Mouse (Mus musculus) cerebral cortex, adult 2 months (tissue): ENCODE results near the gene Tifa.

ENCODE experiments used
- WGBS: fragments of 180-500 bp; shearing (Covaris S2); methylation state at CpG from one replicate; pipeline ENCODE4 v1.1.7; 2018; 5-methylcytosine and 5-hydroxymethylcytosine counted together

Gene Tifa

DNA sequence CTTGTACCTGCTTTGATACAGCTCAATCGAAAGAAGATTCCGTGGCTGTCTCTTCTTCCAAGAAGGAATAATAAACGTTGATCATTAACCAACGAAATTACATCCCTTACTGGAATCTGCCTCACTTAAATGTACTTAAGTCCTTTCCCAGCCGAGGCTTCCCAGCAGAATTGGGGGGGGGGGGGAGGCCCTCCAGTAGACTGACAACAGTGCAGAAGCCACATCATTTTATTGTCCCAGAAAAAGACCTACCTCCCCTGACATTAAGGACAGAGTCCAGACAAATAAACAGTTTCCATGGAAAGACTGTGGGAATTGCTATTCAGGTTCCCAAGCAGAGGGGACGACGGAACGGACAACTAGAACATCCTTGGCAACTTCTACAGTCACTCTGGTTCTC is 686 bp upstream of the Tifa start:
- WGBS: 53% methylated on average over 8 of the region's 8 CpGs

DNA sequence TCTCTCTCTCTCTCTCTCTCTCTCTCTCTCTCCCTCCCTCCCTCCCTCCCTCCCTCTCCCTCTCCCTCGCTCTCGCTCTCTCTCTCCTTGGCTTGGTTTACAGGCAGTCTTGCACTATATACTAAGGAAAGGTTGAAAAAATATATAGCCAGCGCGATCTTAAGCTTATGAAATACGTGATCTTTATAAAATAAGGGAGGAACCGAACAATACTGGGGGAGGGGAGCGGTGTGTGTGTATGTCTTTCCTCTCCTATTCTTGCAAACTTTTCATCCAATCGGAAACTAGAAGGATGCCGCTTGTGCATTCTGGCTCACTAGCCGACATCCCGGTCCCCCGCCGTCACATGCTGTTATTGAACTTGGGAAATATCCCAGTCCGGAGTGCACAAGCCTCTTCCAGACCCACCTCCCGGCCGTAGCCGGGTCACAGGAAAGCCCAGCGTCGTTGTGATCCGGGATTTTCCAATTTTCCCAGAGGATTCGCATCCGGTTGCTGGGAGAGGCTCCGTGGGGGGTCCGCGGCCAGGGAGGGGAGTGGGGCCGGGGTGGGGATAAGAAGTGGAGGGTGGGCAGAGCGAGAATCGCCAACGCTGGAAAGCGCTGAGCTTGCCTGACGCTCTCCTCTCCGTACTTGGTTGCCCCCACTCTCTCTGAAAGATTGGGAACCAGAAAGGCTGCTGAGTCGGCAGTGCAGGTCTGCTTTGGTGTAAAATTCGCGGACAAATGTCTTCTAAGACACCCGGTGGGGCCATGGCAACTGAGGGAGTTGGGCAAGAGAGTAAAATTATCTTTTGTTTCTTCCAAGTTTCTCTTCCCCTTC is 840 bp downstream of the Tifa start:
- under 1% methylated on average over 35 of the region's 36 CpGs for WGBS

DNA sequence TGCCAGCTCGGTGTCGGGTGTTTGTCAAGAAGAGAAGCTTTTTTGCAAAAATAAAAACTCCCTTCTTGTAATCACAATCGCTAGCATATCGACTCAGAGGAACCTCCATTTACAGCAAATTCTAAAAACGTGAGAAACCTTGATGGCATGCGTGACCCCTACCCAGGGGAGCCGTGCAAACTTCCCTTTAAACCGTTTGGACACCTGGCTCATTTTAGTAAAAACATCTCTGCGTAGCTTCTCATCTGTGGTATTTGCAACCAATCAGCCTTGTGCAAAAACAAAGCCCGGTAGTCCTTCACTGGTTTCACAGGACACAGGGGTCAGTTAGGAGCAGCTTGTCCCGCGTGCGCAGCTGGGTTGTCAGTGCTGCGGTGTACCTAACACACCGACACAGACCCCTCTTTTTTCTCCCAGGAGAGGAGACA is 1.5 kb downstream of the Tifa start:
- 6% methylated on average over 15 of the region's 15 CpGs for WGBS

DNA sequence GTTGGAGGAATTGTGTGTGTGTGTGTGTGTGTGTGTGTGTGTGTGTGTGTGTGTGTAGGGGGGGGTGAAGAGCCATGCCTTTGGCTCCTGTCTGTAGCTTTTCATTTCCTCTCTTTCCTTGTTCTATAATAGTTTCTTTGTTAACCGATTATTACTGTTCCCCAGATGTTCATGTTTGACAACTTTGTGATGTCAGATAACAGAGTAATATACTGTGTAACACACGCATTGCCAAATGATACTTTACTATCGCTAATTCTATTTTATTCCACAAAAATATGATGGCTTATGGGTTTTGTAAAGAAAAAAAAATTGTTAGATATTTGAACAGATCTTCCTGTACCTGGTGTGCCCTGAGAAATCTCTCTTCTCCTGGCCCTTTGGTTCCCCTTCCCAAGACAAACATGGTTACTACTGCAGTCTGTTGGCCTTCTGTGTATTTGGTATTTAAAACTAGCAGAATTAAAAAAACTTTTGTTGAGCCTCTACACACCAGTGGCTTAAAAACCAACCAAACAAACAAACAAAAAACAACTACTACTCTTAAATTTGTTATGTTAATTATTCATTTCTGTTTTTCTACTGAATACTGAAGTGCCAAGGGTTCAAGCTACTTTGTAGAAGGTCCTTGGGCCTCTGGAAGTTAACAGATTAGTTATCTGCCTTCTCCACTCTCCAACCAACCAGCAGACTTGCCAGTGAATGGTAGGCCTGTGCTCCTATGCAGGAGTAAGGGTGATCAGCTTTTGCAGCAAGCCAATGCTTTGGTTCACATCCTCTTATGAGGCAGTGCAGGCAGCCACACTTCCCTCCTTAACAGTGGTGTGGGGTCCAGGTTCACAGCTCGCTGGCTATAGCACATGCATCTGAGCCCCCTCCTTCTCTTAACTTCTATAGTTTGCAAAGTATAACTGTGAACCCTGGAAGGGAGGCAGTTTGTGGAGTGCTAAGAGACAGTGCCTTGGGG is 2.3 kb downstream of the Tifa start:
- 69% methylated on average over 4 of the region's 4 CpGs for WGBS

DNA sequence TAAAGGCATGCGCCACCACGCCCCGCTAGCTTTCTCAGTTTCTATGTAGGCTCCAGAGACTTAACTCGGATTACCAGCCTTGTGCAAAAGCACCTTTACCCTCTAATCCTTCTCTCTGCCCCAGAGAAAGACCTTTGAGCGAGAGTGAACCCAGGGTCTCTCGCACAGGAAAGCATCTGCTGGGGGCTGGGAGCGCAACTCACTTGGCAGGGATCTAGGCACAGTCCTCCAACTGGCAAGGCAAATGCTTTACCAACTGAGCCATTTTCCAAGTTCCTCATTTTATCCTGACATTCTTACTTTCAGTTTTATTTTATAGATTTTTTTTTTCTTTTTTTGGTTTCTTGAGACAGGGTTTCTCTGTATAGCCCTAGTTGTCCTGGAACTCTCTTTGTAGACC is 3.4 kb downstream of the Tifa start:
- WGBS: 80% methylated on average over 7 of the region's 7 CpGs

DNA sequence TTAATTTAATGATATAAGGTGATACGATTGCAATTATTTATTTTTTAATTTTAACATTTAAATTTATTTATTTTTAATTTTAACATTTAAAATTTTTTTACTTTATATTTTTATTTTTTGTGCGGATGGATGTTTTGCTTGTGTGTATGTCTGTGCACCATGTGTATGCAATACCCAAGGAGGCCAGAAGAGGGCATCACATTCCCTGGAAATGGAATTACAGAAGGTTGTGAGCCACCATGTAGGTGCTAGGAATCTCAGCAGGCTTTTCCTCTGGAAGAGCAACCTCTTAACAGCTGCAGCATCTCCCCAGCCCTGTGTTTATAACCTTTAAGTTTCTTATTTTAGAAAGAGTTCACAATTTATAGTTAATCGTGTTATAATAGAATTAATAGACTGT is 6.2 kb downstream of the Tifa start:
- over 99% methylated on average over 3 of the region's 3 CpGs for WGBS

DNA sequence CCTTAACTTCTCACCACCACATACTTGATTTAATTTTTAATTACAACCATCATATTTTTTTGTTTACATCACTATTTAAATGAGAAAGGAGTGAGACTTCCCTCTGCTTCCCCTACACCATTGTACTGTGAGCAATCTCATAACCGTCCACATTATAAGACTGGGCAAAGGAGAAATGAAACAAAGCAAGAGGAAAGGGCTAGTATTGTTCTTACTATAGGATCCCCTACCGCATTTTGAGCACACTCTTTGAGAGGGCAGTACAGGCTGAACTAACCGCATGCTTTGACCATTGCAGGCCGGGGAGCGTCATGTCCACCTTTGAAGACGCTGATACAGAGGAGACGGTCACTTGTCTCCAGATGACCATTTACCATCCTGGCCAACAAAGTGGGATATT is 6.7 kb downstream of the Tifa start:
- 93% methylated on average over 7 of the region's 7 CpGs for WGBS

DNA sequence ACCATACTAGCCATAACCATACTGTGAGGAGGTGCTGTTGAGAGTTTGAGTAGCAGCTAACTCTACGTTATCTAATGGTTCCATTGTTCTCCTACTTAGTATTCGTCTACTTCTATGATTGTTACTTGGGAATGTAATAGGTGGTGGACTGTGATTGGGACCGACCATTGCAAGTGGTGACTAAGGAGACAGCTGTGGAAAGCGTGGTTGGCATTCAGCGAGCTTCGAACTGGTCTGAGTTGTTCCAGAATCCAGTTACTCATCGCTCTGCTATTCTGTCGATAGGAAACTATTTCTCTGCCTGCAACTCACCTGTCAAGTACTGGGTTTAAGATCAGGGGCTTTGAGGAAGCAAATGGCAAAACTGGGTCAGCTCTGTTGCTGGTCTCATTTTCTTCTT is 11.6 kb downstream of the Tifa start:
- WGBS: 95% methylated on average over 8 of the region's 8 CpGs

DNA sequence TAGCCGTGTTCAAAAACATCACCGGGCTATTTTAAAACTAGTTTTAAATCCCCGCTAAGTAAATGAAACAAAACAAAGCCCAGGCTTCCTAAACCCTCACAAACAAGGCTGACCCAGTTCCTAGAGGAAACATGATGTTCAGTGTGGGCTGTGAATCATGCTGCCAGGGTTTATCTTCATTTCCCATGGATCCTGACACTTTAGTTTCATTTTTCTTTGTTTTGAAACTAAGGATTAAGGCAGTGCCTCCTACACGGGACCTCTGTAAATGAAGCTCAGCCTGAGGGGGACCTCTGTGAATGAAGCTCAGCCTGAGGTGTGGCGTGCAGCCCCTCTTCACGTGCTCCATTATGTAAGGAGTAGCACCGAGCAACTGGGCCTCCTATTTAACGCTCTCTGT is 13.2 kb downstream of the Tifa start:
- WGBS: 24% methylated on average over 8 of the region's 8 CpGs

DNA sequence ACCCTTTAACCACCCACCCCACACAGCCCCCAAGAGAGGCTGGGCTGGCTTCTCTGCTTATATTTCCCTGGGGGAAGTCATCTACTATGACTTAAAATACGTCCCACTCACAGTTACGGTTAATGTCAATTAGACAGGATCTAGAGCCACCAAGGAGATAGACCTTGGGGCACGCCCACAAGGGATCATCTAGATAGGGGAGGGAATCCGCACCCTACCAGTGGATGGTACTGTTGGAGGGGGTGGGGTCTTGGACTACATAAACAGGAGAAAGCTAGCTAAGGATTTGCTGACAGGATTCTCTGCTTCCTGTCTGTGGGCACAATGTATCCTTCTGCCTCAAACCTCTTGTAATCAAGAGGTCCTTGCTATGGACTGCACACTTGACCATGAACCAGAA is 14.8 kb downstream of the Tifa start:
- WGBS: 95% methylated on average over 4 of the region's 4 CpGs

DNA sequence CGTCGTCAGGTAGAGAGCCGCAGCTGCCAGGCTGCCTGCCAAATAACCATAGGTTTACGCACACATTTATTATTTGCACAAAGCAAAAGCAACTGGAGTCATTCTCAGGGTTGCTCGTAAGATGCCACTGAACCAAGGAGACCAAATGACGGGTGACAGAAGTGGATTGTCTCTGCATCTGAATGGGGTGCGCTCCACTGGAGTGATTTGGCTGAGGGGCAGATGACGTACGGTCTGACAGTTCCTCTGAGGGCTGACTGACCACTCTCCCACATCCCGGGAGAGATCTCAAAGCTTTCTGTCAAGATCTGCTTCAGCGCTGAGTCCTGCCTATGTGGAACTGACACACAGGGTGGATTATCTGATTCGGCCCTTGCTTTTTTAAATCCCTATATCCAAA is 15.5 kb downstream of the Tifa start:
- 86% methylated on average over 12 of the region's 12 CpGs for WGBS

DNA sequence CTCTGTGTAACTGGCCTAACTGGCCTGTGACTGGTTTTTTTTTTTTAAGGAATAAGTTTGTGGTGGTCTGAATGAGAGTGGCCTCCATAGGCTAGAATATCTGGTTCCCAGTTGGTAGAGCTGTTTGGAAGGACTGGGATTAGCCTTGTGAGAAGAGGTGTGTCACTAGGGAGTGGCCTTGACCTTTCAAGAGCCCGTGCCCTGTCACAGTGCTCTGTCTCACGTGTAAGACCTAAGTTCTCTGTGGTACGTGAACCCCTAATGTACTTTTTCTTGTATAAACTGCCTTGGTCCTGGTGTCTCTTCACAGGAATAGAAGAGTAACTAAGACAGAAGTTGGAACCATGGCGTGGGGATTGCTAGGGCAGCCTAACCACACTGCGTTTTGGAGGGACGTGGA is 16.4 kb downstream of the Tifa start:
- 96% methylated on average over 6 of the region's 6 CpGs for WGBS

DNA sequence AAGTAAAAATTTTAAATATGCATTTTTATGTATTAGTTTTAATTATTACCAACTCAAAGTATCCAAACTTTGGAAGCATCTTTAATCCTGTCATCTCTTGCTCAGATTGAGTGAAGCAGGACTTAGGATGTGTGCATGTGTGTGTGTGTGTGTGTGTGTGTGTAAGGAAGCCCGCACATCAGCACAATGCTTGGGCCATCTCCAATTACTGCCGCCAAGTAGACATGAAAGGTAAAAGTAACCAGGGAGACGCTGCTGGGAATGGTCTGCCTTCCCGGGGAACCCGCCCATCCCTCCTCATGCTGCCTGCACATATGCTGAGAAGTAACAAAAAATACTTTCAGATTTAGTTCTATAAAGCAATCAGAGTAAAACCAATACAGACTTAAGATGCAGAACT is 18.2 kb downstream of the Tifa start:
- WGBS: 44% methylated on average over 5 of the region's 5 CpGs

DNA sequence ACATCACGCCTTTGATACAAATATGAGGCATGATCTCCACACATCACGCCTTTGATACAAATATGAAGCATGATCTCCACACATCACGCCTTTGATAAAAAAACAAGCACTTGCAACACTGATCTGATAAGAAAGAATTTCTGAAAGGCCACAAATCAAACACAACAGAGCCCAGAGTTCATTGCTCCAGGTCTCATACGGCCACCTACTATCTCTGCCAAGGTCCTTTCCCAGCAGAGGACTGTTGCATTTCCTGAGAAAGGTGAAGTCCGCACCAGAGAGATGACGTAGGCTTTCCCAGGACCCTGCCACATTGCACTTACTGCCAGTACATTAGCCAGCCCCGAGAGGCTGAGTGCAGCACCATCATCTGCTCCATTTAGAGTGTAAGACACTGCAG is 19.5 kb downstream of the Tifa start:
- WGBS: 92% methylated on average over 7 of the region's 7 CpGs

DNA sequence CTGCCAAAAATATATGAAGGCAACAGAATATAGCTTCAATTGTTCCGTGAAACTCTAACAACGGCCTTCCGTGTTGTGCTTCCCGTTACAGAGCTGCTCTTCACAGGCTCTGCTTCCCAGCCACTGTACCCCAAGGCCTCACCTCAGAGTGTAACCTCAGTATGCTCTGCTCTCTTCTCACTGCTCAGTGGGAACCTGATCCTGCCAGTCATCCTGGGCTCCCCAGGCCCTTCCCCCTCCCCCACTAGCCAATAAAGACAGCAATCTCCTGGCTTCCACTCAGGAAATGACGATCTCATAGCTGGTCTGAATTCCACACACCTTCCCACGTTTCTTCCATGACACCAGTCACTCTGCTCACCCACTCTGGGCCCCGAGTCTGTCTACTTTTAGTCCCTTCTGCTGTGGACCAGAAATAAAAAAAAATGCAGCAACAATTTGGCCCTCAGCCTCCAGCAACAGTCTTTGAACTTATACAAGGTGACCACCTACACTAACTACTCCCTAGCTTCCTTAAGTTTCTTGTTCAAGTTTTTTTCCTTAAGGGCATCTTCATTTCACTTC is 27.6 kb downstream of the Tifa start:
- 73% methylated on average over 7 of the region's 7 CpGs for WGBS

DNA sequence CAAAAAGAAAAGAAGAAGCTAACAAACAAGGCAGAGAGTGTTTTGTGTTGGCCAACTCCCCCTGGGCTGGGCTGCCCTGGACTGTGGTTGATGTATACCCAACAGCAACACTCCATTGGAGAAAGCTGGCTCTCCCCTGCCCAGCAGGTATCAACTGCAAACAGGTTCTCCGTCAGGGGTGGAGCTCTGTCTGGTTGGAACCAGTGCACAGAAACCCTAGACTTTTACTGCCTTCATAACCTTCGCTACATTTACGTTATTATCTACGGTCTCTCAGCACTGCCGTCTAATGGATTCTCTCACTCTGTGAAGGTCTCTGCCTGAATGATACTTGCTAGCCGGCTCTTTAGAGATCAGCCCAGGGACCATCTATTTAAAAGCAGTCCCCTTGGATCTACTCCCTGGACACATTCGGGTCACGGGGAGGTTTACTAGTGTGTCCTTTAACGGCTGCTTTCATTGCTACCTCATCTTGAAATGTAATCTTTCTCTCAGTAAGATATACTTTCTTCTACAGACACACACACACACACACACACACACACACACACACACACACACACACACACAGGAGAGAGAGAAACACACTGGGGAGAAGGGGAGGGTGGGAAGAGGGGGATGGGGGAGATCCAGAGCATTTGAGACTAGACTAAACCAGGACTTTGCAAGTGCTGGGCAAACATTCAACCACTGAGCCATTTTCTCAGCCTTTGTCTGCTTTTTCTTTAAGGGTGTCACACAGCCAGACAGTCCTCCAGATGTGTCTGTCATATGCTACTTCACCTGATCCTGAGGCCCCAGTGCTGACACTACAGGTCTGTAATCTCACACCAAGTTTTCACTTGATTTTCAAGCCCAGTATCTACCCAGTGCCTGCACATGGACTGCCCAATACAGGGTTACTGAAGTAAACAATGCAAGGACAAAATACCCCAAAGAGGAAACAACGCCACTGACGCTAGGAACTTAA is 29.4 kb downstream of the Tifa start:
- 91% methylated on average over 11 of the region's 11 CpGs for WGBS

DNA sequence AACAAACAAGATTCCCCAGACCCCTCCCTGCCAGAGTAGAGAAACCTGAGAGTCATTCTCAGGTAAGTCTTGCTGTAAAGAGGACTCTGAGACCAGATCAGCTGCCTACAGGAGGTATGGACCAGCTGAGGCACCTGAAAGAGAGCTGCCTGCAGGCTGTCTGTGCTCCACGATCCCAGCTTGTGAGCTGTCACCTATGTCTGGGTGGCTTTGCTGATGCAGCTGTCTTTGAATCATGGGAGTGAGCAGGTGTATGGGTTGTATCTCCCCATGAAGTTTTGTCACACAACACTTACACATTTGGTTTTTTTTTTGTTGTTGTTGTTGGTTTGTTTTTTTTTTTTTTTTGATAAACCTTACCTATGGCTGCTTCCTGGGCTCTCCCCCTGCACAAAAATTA is 30.8 kb downstream of the Tifa start:
- 88% methylated on average over 1 of the region's 1 CpGs for WGBS

DNA sequence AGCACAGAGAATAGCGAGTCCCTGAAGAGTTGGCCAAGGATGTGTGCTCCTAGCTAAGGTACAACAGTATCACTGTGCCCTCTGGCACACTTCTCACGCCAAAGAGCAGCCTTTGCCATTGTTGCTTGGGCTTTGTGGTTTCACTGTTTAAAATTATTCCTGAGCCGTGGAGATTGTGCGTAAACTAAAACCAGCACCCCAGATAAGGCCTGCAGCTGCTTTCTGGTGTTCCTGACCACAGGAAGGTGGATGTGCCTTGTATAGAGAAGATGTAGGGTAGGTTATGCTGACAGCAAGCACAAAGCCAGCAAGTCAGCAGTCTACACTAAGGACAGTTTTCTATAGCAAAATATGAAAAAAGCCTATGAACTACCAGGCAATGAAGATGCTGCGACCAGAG is 31.6 kb downstream of the Tifa start:
- WGBS: 85% methylated on average over 5 of the region's 5 CpGs

DNA sequence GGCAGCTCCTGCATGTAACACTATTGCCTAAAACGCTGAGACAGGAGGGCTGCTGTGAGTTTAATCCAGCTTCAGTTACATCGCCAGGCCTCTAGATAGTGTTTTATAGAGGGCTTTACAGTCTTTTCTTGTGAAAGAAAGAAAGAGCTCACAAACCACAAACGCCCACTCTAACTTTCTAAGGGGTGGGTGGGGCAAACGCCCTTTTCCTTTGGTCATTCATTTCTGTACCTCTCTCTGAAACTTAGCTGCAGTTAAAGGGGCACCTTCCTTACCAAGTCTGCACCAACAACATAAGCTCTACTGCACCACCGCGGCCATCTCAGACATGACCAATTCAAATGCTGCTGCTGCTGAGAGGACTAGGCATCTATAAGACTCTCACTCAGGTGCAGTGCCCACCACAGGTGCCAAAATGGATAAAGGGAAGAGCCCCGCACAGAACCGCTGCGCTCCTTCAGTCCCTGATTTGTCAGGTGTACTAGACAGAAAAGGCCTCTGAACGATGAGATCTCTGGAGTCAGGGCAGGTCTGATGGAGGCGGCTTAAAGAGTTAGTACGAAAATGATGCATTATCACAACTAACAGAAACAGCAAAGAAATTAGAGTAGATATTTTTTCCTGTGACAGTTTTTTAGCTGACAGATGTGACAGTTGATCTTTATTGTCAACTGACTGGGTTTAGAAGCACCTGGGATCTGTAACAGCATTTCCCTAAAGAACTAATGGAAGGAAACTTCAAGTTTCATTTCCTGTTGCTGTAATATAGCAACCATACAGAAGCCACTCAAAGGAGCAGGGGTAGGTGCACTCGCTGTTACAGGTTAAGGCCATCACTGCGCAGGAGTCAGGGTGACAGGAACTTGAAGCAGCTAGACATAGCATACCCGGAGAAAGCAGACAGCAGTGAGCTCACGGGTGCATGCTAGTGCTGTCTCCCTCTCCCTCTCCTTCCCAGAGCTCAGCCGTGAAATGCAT is 34.6 kb downstream of the Tifa start:
- 79% methylated on average over 17 of the region's 17 CpGs for WGBS

DNA sequence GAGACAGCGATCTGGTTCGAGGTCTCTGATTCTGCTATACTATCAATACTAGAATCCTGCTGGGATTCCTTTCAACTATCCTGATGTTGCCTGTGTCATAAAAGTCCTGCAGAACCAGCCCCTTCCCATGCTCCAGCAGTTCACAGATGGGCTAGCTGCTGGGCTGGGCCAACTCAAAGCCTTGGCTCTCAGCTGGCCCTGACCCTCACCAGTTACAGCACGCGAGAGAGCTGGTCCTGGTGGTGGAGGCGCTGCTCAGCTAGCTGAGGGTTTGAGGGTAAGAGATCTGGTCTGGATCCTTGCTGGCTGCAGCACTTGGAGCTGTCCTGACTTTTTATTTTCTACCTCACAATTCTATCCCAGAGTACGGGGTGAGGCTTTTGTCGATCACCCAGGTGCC is 36.9 kb downstream of the Tifa start:
- WGBS: 78% methylated on average over 7 of the region's 7 CpGs
